Mouse (Mus musculus): ENCODE results near the gene Cfap97.
"Not testable (repeated sequence)": the region's sequence is repeated elsewhere in the genome, so short reads cannot be mapped to it uniquely, and the experiment has no call there.

Cfap97 gene

GRCm38 (mm10) chr8:46151202-46152062 is at the start of gene Cfap97:
Gene Cfap97 (plus strand): TSS chr8:46151771.
- DNase-seq (ENCODE audit: low read depth, low spot score) = peak; percentile 27

DNA sequence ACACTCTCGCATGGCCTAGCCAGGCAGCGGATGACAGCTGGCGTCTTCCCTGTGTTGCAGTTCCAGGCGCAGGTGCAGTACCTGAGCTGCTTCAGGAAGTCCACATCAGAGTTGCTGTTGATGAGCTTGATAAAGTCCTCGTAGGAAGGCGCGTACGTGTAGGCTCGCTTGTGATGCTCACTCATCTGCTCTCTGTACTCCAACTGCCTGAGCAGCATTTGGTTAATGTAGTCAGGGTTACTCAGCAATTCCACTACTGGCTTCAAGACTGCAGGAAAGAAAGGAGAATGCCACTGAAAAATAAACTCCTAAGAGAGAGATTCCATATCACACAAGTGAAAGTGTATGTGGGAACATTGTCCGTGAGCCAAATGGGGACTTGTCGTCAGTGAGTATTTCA is 48.1 kb upstream of the Cfap97 start:
- DNase-seq (ENCODE audit: low read depth, low spot score) = no peak

DNA sequence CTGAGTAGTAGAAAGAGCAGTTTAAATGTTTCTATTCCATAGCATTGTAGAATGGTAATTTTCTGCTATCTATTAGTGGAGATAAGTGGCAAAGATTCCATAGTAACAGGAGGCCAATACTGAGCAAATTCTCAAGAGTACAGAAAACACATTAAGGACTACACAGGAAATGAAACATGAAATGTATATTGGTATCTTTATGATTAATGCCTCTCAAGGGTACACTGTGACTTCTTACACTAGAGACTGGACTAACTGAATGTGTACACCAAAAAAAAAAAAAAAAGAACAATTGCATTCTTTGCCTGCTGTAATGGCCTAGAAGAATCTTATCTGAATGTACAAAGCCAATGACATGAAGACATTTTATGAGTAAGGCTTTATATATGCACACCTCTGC is 43.9 kb upstream of the Cfap97 start:
- no peak for DNase-seq (ENCODE audit: low read depth, low spot score)

- DNase-seq (ENCODE audit: low read depth, low spot score) = not testable (repeated sequence)
These were observed 38.0 kb upstream of the Cfap97 start for GRCm38 (mm10) chr8:46113421-46114170.

- DNase-seq (ENCODE audit: low read depth, low spot score) = no peak
These were observed 34.4 kb upstream of the Cfap97 start for GRCm38 (mm10) chr8:46117172-46117571.

DNA sequence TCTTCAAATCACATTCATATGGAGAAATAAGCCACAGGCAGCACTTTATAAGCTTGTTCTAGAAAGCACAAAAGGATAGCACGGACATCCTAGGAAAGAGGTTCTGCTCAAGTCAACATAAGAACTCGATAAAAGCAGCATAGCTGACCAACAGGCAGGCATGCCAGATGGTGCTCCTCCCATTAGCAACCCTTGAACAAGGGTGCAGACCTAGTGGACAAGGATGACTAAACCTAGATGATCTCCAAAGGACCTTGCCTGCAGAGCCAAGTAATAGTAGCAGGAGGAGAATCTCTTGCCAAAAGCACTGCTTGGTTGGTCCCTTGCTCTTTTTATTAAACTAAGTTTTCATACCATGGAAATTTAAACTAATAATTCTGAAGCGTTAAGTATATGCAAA is 32.4 kb upstream of the Cfap97 start:
- no peak for DNase-seq (ENCODE audit: low read depth, low spot score)

- DNase-seq (ENCODE audit: low read depth, low spot score) = peak; percentile 25
These were observed 29.1 kb upstream of the Cfap97 start for GRCm38 (mm10) chr8:46122498-46122897.

GRCm38 (mm10) chr8:46130426-46130825 is 21.1 kb upstream of the Cfap97 start:
- DNase-seq (ENCODE audit: low read depth, low spot score) = no peak

GRCm38 (mm10) chr8:46135546-46135945 is 16.0 kb upstream of the Cfap97 start:
- not testable (repeated sequence) for DNase-seq (ENCODE audit: low read depth, low spot score)

DNA sequence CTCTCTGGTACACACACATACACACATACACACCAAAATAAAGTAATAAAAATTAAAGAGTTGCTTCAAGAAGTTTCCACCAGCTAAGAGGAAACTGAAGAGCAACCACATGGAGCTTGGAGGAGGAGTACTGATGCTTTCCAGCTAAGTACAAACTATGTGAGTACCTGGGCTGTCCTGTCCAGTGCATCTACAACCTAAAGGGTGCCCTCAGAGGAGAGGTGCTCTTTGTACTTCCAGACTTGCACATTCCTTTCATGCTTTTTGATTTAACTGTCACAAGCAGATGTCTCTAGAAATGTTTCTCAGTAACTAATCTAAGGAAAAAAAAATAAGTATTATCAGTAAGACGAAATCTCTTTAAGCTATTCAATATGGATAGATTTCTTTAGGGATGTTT is 14.2 kb upstream of the Cfap97 start:
- DNase-seq (ENCODE audit: low read depth, low spot score) = no peak

GRCm38 (mm10) chr8:46137843-46138596 is 13.6 kb upstream of the Cfap97 start:
- DNase-seq (ENCODE audit: low read depth, low spot score) = no peak

DNA sequence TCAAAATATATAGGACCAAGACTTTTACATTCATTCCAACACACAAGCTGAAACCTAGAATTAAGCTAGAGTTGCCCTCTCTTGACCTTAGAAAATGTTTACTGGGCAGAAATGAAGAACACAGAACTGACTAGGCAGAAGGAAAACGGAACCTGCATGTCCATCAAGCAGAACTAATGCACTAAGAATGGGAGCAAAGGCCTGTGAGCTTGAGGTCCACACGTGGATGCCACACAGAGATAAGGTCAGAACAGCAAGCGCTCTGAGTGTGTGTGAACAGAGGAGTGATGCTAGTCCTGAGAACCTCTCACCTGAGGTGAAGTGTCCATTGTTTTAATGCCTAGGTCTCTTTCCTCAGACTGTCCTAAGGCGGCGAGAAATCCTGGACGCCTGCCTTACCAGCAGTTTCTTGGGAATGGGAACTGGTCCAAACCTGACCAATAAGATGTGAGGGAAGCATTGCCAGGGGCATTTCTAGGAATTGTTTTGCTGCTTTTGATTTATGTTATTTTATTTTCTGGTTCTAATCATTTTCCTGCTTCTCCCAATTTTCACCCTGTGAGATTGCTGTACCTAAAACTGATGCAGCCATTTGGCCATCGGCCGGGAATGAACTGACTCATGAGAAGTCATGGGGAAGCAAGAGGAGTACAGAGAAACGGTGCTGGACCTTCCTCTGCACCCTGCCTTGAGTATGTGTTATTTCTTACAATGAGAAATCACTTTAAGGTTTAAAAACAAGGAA is 11.0 kb upstream of the Cfap97 start:
- no peak for DNase-seq (ENCODE audit: low read depth, low spot score)

- no peak for DNase-seq (ENCODE audit: low read depth, low spot score)
These were observed 9.9 kb upstream of the Cfap97 start for GRCm38 (mm10) chr8:46141688-46142087.

DNA sequence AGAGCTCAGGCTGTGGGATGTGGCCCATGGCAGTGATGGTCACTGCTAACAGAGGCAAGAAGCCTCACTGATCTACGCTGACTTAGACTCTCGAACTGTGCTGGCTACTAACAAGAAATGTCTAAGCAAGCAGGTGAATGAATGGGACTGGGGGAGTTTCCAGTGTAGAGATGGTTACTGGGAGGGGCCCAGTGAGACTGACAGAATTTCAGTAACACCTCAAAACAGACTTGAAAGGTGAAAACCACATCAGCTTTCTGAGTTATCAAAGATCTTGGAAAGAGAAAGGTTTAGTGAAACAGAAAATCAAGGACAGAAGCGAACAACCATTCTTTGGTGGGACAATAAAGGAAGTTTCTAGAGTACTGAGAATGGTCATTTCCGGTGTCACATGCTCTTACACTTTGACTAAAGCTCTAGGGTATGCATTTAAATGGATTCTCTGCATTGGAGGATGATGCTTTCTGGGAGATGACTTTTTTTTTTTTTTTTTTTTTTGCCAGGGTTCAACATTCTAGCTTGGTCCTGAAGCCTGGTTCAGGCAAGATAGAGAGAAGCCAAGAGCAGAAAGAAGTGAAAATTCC is 9.0 kb upstream of the Cfap97 start:
- no peak for DNase-seq (ENCODE audit: low read depth, low spot score)

GRCm38 (mm10) chr8:46143470-46143869 is 8.1 kb upstream of the Cfap97 start:
- no peak for DNase-seq (ENCODE audit: low read depth, low spot score)

GRCm38 (mm10) chr8:46143924-46144323 is 7.6 kb upstream of the Cfap97 start:
- DNase-seq (ENCODE audit: low read depth, low spot score) = no peak

DNA sequence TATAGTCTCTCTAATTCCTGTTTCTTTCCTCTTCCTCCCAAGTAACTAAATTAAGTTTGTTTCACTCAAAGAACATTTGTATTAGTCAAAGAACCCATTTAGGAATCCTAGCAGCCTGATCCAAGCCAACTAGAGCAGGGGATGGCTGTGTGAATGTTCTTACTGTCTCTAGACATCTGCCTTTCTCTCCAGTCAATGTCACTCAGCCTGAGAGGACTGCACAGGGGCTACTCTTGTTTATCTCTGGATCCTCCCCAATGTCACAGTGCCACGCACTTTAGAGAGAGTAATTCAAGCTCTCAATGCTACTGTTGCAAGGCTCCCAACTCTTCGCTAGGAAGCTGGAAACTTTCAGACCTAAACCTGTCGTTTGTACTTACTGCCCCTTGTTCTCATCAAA is 5.4 kb upstream of the Cfap97 start:
- DNase-seq (ENCODE audit: low read depth, low spot score) = no peak

GRCm38 (mm10) chr8:46149306-46149705 is 2.3 kb upstream of the Cfap97 start:
- no peak for DNase-seq (ENCODE audit: low read depth, low spot score)

DNA sequence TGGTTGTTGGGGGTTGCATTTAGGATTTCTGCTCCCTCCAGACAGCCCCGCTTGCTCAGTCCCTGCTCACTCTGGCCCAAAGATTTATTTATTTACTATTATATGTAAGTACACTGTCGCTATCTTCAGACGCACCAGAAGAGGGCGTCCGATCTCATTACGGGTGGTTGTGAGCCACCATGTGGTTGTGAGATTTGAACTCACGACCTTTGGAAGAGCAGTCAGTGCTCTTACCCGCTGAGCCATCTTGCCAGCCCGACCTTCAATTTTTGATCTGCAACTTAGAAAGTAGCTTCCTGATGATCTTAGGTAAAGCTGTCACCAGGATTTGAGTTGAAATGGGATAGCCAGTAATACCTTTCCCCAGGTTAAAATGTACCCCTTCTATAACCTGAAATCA is 1.8 kb upstream of the Cfap97 start:
- no peak for DNase-seq (ENCODE audit: low read depth, low spot score)

DNA sequence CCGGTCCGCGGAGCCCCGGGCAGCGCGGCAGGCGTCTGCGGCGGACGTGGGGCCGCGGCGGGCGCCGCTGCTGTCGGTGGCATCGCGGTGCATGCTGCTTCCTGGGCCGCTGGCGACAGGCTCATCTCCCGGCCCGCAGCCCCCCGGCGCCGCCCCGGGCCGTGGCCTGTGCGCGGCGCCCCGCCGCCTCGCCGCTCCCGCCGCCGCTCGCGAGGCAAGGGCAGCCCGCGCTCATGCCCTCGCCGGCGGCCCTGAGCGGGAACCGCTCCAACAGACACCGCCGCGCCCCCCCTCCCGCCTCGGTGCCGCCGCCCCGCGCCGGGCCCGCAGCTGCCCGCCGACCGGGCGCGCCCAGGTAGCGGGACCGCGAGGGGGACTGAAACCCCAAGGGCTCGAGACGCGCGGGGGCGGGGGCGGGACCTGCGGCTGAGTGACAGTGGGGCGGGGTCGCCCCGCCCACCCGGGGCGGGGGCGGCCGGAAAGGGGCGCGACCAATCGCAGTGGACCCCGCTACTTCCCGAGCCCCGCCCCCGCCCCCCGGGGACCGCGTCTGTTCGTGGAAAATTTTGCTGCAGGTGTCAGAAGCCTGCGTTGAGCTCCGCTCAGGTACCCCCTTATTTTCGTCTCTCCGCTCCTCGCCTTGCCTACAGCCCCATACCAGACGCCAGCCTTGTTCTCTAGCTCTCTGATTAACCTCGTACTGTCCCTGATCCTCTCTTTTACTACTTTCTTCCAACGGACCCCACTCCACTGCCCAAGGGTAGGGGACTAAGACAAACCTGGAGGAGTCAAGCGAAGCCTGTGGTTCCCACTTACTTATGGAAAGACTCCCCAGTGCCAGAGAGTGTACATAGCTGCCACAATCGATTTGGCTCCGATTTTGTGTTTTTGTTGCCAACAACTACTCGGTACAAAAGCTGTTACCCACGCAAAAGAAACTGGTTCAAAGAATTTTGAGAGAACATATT is 777 bp downstream of the Cfap97 start, which contains the start of gene Snx25:
Snx25 (minus strand) TSS at position 96 of the 968 bp plus-strand sequence.
- peak; percentile 81 for DNase-seq (ENCODE audit: low read depth, low spot score)

Measured in retina, postnatal 7 days (tissue).